Mouse (Mus musculus) MEL (cell line): ENCODE measurements at regions not wholly inside any gene's neighbourhood (a gene's known extent, or its start where the extent isn't known, plus 50 kb on each side); places are given as distances from the start of the nearest gene placed in this dataset.

Source experiments
- CTCF ChIP-seq, 3 experiments: IDR thresholded peaks in 2 of 3; conservative IDR thresholded peaks in 1 of 3; 2 replicates each; pipeline ENCODE4 v1.5.1; 2011 to 2012; ENCODE audit warnings: low read length in 3 of 3, low read depth in 2 of 3, mild to moderate bottlenecking in 2 of 3, improper control_type of control experiment in 1 of 3, inconsistent platforms in 1 of 3, mixed read lengths in 1 of 3, moderate library complexity in 1 of 3; ENCODE audit not compliant: control insufficient read depth in 1 of 3, insufficient read depth in 1 of 3, poor library complexity in 1 of 3, severe bottlenecking in 1 of 3
- ETS1 ChIP-seq: IDR thresholded peaks from 2 replicates; pipeline ENCODE4 v1.6.1; 2012; ENCODE audit warnings: low read depth, mild to moderate bottlenecking, inconsistent platforms, low read length, improper control_type of control experiment, moderate library complexity
- GABPA ChIP-seq: IDR thresholded peaks from 2 replicates; pipeline ENCODE4 v1.6.1; 2012; ENCODE audit warnings: low read depth, mild to moderate bottlenecking, inconsistent platforms, low read length, improper control_type of control experiment, moderate library complexity
- JUND ChIP-seq: IDR thresholded peaks from 2 replicates; pipeline ENCODE4 v1.6.1; 2011; ENCODE audit warnings: low read depth, mild to moderate bottlenecking, improper control_type of control experiment, low read length
- TCF12 ChIP-seq: IDR thresholded peaks from 2 replicates; pipeline ENCODE4 v1.6.1; 2014; ENCODE audit warnings: low read depth, mild to moderate bottlenecking, inconsistent platforms, low read length, improper control_type of control experiment, moderate library complexity
- USF1 ChIP-seq: IDR thresholded peaks from 2 replicates; pipeline ENCODE4 v1.6.1; 2014; ENCODE audit warnings: low read depth, mild to moderate bottlenecking, inconsistent platforms, low read length, improper control_type of control experiment, moderate library complexity

GRCm38 (mm10) chr8:31749974-31750373 is 1678.5 kb upstream of the 5930422O12Rik start:
- TF ChIP-seq GABPA (no peak), TCF12 (no peak), CTCF (IDR thresholded peaks at IDR 0.05 in 2 of 3, conservative IDR thresholded peaks at IDR 0.05 in 1 of 3; ENCODE audit: control insufficient read depth in 1 of 3, insufficient read depth in 1 of 3, low read depth in 2 of 3, low read length in 3 of 3, poor library complexity in 1 of 3, severe bottlenecking in 1 of 3) (no peak), USF1 (no peak), JUND (no peak), ETS1 (no peak)
